Mouse (Mus musculus): ENCODE results near the gene Ube2i.

Ube2i gene

DNA sequence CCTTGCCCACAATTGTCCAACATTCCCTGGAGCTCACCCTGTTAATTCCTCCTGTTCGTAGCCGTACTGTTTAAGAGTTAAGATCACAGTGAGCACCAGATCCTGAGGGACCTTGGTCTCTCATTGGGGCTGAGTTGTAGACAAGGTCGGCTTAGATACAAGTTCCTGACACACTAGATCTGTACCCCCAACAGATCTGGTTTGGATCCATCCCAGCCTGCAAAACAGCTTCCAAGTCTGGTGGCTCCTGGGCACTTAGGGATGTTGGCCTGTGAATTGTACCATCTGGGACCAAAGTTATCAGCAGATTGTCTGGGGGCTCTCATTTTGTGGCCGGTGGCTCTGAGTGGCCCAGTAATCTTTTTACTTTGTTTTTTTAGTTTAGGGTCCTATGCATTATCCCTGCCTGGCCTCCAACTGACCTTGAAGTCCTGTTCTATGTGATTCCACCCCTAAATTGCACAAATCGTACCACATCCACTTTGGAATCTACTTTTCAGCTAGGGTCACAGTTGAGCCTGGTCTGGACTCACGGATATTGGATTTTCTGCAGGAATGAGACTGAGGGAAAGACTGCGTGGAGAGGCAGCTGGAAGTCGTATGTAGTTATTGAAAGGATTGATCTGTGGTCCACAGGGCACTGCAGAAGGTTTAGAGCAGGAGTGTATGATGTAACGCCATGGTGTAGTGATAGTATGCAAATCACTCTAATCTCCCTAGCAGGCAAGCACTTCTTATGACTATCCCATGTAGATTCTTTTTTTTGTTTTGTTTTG, at the start of gene Ube2i:
TSS of gene Ube2i (minus strand) at position 52 of the 776 bp plus-strand sequence.
- no peak for DNase-seq

DNA sequence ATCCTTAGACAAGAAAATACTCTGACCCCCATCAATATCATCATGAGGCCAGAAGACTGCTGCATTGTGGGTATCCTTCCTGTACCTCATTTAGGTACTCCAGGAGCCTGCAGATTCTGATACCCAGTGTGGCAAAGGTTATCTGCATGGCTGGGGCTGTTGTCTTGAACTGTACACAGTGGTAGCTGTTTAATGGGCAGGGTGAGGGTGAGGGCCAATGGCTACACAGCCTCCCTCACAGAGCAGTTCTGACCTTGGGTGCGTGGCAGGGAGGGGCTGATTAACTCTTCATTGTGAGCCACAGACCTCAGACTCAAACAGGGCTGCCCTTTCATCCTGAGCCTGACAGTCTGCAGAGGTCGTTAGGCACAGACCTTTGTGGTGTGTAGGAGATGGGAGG, 48.5 kb upstream of the Ube2i start:
- DNase-seq, result no peak

DNA sequence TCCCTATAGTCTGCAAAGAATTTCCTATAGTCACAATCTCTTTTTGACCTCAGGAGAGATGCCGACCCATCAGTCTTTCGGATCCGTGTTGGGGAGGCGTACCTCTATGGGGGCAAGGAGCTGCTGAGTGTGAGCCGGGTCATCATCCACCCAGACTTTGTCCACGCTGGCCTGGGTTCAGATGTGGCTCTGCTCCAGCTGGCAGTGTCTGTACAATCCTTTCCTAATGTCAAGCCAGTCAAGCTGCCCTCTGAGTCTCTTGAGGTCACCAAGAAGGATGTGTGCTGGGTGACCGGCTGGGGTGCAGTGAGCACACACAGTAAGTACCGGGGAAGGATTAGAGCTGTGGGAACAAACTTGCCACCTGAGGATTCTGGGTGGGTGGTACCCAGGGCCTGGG, 46.4 kb upstream of the Ube2i start:
- no peak for DNase-seq

DNA sequence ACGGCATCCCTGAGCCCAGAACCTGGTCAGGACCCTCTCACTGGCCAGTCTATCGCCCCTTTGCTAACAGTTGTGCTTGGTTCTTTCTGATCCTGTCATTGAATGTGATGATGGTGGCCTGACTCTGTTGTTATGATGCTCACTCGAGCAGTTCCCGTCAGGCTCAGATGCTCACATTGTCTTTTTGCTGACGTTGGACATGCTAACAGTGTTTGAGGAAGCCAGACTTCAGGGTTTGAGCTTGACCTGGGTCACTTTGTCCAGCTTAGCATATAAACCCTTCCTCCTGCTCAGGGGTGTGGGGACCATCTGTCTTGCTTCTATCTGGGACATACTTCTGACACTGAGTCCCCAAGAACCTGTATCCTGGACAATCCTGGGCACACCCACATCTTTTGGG, 43.9 kb upstream of the Ube2i start, which contains the start of gene Prss29:
TSS of gene Prss29 (plus strand) at position 301 of the 400 bp plus-strand sequence.
- DNase-seq, result no peak

DNA sequence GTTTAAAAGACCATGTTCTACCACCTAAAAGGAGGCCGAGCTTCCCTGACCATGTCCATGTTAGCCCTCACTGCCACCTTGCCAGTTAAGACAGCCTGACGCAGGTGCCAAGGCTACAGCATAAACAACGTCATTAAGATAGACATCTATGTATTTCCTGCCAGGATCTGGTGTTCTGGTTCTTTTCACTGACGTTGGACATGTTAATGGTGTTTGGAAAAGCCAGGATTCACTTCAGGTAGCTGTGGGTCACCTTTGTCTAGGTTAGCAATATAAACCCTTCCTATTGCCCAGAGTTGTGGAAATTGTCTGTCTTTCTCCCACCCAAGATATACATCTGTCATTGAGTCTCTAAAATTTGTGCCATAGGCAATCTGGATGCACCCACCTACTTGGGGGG, 33.9 kb upstream of the Ube2i start, which contains the start of gene Prss28:
TSS of gene Prss28 (plus strand) at position 301 of the 400 bp plus-strand sequence.
- no peak for DNase-seq

DNA sequence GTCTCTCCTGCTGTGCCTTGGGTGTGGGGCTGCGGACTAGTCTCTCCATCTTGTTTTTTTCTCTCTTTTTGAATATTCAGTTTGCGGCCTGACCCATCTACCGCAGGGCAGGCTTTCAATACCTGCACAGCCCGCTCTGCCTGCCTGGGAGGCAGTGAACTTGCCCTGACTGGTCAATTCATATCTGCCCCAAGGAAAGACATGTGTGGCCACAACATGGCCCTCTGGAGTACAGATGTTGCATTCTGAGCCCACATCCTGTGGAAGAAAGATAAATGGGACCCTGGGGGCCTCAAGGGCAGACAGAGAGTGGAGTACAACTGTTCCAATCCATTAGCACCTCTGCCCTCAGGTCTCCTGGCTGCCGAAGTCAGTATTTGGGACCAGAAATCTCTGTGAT, 23.7 kb upstream of the Ube2i start, which contains the start of gene Prss34:
TSS of gene Prss34 (plus strand) at position 301 of the 400 bp plus-strand sequence.
- DNase-seq, result no peak

DNA sequence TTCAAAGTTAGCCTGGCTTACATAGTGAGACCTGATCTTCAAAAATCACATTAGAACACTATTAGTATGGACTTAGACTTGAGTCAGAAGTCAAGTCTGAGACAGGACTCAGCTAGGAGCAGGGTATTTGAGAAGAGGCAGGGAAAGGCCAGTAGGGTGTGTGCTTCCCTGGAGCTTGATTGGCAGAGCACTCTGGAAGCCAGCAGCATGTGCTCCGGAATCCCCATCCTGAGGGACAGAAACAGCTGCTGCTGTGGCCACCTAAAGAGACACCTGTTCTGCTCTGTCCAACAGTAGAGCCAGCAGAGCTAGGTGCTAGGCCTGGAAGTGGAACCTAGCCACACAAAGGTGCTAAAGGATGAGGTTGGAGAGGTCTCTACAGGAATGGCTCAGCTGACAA, 19.7 kb upstream of the Ube2i start:
- no peak for DNase-seq

DNA sequence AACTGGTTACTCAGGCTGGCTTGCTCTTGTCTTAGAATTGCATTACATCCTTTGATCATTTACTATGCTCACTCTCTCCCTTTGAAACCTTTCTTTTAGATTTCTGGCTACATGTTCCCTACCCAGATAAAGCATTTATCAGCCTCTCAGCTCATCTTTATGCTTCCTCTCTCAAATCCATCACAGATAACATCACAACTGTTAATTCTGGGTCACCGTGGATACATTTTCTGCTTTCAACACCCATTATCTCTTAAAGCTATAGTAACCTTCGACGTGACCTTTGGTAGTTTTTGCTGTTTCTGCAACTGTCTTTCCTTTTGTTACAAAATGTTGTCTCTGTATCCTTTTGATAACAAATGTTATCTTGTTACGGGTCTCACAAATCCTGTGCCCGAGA, 19.1 kb upstream of the Ube2i start:
- no peak for DNase-seq

DNA sequence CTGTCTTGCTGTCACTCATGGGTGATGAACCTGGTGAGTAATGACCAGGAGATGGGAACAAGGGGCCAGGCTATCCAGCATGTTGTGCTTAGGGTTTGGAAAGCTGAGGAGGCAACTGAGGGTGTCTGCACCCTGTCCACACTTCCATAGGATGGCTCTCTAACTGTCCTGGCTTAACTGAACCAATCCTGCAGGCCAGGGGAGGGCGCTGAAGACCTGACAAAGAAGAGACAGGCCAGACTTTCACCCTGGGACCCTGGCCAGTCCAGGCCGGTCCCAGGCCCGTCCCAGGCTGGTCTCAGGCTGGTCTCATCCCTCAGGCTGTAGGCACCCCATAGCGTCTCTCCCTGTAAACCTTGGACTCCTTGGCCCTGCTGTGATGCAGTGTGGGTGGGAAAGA, 16.0 kb upstream of the Ube2i start:
- peak in 1 of 2 experiments; percentile 46 for DNase-seq

DNA sequence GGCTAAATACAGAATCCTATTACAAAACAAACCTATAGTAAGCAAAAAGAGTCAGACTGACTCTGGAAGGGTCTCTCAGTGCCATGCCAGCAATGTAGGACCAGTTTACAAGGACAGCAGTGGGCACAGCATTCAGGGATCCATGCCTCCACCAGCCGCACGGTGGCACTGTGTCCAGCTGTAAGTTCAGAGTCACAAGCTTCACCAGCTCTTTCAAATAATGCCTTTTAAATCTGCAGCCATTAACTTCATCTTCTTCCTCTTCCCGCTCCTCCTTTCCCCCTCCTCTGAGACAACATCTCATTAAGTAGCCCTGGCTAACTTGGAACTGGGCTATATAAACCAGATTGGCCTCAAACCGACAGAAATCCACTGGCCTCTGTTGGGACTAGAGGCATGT, 14.4 kb upstream of the Ube2i start:
- peak; percentile 74 to 77 for DNase-seq

DNA sequence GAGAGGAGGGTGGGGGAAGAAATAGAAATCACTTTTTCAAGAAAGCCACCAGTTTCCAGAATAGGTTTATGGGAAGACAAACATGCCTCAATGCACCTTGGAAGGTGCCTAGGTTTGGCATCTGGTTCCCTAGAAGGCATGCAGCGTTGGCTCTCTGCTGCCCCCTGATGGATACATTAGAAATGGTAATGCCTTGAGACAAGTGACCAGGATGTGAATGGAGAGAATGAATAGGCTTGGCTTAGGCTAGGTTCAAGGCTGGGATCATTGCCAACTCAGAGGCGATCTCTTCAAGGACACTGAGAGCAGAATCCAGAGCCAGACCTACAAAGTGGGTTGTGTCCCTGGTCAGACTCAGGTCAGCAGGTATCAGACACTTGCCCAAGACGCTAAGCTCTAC, 10.6 kb upstream of the Ube2i start:
- peak; percentile 75 to 80 for DNase-seq

DNA sequence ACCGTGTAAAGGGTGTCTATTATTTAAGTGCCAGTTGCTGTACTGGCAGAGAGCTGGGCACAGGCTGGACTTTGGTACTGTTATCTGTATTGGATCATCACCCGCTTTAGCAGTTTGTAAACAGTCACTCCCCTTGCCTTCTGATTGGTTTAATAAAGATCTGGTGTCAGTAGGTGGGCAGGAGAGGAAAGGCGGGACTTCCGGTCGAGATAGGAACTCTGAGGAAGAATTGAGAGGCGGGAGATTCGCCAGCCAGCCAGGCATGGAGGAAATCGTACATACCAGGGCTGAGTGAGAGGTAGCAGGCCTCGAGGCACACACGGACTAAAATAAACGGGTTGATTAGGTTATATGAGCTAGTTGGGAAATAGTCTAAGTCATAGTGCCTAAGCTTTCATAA, 7.7 kb upstream of the Ube2i start:
- peak; percentile 60 to 78 for DNase-seq

DNA sequence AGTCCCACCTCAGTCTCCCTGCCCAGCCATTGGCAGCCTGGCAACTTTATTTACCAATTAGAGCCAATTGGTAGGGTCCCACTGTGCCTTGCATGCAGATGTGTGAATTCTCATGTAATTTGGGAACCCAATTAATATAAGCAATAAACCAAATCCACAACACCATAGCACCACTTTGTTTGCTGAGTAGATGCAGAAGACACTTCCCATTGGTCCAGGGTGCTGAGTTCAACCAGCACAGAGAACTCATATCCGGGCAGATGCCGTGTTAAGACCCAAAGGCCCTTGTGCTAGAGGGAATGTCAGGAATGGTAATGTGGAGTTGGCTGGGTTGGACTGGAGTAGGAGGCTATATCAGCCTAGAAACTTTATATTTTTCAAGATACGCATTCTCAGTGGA, 1.4 kb upstream of the Ube2i start:
- no peak for DNase-seq

DNA sequence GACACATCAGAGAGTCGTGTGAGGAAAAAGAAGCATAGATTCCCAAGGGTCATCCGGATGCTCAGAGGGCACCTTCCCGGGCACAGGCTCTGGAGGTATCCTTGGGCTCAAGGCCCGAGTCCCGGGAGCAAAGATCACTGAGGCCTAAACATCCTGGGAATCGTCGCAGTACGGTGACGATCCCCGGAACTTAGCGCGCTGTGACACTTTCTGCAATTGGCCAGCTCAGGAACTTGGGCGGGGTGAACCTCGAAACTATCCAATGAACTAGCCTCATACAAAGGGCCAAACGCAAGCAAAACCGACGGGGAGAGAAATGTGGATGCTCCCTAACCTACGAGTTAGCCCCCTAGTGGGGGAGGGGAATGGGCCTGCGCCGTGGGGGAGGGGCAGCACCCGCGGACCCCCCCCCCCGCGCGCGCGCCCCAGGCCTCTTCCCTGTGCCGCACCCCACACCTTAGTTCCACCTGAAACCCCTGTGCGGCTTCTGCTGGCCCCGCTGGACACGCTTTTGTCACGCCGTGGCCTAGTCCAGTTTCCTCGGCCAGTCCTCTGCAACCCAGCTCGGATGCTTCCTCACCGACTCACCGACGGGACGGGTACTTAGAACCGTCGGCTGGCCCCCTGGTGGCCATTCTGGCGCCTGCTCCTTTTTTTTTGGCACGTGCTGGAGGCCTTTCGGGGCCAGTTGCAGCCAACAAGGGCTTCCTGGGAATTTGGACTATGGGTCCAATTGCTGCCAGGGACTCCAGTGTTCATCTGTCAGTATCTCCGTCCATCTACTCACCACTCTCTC, 518 bp downstream of the Ube2i start:
- DNase-seq, result peak; percentile 94 to 96

DNA sequence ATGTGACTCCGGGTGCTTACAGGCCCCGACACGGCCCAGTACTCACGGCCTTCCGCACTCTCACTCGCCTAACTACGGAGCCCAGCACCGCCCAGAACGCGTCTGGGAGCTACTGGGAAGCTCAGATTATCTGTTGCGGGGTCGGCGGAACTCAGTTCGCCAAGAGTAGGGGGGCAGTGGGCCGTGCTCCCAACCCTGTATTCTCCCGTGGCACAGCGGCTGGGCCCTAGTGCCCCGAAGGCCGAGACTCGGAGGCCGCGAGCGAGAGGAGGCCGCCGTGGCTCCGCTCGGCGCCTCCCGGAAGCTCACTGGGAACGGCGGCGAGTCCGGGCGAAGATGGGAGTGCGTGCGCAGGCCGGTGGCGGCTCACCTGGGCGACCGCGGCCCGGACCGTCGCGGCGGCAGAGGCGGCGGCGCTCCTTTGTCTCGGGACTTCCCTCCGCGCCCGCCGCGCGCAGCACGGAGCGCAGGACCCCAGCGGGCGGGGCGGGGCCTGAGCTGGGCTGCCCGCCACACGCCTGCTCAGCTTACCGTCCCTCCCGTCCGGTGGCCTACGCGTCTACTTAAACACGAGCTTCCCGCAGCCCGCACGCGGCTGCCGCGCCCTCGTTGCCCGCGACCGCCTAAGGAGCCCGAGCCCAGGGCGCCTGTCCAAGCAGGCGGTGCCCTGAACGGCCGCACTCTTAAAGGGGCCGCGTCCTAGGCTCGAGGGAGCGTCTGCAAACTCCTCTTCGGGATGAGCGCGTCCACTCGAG, 1.3 kb downstream of the Ube2i start:
- peak; percentile 87 to 94 for DNase-seq

DNA sequence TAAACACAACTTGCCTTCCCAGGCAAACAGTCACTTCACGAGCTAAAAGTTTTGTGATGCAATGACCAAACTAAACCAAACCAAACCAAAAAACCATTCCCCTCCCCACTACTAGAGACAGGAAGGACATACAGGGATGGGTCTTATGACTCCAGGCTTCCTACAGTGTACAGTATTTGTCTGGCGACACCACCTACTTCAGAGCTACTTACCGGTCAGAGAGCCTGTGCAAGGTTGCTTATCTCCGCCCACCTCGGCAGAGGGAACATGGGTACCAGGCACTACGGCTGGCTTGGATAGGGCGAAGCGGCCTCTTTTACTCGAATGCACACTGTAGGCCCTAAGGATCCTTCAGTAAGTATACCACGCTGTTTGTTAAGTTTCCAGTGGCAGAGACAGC, 2.1 kb downstream of the Ube2i start:
- DNase-seq, result peak in 1 of 2 experiments; percentile 51

DNA sequence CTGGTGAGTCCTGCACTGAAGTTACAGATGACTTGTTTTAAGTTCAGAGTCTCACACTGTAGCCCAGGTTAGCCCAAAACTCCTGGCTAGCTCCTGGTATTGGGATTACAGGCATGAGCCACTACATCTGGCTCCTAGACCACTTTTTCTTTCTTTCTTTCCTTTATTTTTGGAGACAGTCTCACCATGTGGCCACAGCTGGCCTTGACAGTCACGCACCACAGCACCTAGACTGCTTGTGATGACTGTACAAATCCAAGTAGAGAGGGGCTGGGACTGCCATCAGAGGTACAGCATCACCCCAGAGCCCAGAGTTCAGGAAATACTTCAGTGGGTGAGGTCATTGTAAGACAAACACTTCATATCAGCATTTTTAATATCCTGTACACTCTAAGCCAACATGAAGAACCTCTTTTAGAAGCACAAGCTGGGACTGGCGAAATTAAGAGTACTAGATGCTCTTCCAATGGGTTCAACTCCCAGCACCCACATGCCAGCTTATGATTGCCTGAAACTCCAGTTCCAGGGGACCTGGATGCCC, 3.6 kb downstream of the Ube2i start:
- DNase-seq, result no peak

DNA sequence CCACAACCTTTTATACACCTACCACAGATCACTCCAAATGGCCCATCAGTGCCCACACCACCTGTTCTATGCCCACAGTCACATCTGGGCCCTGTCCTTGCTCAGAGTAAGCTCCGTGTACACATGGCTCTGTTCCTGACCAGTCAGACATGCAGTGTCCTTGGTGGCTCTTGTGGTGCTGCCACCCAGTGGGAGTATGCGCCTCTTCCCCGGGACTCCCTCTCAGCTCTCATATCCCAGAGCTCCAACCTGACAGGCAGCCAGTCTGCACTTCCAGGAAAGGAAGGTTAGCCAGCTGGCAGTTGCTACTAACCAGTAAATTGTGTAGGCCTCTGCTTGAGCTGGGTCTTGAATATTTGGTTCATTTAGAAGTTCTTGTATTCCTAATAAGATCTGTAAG, 10.0 kb downstream of the Ube2i start:
- peak in 1 of 2 experiments; percentile 47 for DNase-seq

DNA sequence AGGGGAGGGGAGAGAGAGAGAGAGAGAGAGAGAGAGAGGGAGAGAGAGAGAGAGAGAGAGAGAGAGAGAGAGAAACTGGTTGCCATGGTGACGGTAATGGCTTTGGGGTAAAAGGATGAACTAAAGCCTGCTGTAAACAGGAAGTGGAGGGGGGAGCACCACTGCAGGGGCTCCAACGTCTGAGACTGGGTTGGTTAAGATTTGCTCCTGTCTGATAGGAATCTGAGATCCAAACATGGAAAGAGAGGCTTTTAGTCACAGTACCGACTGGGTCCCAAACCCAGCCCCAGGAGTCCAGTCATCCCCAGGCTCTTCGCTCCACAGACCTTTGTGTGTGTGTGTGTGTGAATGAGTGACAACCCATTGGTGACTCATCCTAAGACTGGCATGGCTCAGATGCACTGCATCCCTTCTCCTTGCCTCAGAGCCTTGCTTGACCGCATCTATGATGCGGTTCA, 16.6 kb downstream of the Ube2i start:
- no peak for DNase-seq

DNA sequence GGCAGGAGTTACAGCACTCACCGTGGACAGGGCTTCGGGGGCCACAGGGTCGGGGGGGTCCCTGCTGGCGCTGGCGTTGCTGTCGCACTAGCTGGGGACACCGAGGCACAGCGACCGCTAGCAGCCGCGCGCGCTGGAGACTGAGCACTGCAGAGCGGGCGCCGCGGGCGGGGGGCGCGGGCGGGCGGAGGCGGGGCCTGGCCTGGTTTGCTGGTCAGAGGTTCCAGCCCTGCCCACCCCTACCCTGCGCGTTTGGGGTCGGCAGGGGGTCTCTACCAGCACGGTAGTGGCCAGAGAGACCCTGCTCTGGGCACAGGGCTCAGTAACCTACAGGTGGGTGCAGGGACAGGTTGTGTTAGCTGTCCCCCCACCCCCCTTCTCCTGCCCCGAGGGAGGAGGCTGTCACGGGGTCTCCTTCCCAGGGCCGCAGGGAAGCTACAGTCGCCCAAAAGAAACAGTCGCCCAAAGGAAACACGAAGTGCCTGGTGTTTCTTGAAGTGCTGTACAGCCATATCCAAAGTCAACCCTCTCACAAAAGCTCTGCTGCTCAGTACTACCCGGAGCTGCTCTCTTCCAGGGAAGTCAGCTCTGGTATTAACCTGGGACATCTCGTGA, 18.2 kb downstream of the Ube2i start, which contains the start of gene Baiap3:
TSS of gene Baiap3 (minus strand) at position 225 of the 615 bp plus-strand sequence.
- DNase-seq, result peak; percentile 59 to 72

DNA sequence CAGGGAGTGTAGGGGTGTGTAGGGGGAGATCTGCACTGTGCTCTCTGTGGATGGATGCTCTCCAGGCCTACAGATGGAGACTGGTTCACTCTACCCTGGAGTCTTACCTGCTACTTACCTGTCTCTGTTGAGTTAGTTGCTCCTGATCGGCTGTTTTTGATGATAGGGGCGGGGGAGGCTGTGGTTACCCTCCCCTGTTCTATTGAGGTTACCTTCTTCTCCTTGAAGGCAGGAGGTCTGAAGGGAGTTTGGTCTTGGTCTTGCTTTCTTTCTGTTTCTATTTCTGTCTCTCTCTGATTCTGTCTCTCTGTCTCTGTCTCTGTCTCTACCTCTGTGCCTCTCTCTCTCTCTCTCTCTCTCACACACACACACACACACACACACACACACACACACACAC, 19.3 kb downstream of the Ube2i start:
- DNase-seq, result no peak

DNA sequence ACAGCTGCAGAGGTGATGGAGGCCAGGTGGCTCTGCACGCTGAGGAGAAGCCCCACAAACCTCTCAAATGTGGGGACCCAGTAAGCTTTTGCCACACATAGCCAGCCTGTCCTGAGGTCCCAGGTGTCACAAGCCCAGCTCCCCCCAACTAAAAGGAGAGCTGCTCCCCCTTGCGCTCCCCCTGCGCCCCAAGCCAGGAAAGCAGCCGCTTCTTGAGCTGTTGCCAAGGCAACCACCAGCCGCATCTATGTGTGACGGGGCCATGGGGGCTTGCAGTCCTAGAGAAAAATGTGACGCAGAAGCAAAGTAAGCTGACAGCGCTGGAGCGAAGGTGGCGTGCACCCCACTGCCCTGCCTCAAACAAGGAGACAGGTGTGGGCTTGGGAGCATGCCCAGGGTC, 20.7 kb downstream of the Ube2i start:
- DNase-seq, result no peak
